Mouse (Mus musculus) spleen, postnatal 14 days (tissue): ENCODE measurements around the gene Tbc1d8b.
"Not testable (repeated sequence)": the region's sequence is repeated elsewhere in the genome, so short reads cannot be mapped to it uniquely, and the experiment has no call there.

Experiments used
- DNase-seq, 2 experiments: peaks; one replicate each; pipeline ENCODE4 v3.0.0; 2021 to 2022; ENCODE audit warnings: low spot score in 2 of 2

The Tbc1d8b gene

DNA sequence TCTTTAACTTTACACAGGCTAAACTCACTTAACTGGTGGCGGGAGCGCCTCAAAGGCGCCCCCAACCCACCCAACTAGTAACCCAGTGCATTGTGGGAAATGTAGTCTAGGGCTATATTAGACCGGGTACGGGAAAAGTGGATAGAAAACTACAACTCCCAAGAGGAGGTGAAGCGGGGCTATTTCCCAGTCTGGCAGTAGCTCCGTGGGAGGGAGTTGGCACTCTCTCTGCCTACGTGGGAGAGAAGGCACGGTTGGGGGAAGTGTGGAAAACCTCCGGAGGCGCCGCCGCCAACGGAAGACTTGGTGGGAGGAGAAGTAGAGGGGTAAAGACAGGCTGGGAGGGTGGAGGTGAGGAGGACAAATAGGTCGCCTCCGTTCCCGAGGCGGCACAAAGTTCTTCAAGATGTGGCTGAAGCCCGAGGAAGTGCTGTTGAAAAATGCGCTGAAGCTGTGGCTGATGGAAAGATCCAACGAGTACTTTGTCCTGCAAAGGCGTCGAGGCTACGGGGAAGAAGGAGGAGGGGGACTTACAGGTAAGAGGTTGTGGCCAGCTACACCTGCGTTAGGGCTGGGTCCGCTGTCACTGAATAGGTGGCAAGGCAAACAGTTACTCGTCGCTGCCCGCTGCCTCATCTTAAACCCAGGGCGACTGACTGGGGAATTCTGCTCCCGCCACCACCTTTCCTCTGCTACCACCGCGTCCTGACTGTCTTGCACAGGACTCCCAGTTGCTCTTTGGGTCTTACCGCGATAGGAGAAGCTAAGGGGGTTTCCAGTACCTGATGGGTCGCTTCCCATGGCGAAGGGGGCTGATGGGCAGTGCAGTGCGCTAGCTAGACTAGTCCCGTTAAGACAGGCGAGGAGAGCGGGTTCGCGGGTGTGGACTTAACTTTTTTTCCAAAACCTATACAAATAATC lies at the start of gene Tbc1d8b:
Gene Tbc1d8b, plus strand, starts transcription at position 222 of the 921 bp plus-strand sequence.
- peak; percentile 11 to 18 for DNase-seq

DNA sequence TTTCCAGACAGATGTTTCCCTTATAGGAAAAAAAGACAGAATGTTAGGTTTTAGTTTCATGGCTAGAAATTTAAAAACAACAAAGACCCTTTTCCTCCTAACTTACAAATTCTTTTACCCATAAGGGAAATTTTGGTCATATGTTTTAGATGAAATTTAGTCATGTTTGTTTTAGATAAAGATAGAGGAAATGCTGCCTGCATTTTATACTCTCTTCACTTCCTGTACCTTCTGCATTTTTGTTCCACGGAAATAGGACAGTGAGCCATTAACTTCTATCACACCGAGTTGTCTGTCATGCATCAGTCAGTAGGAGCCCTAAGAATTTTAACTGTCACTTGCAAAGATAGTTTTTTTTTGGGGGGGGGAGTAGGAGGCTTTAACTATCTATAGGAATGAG lies 45.1 kb upstream of the Tbc1d8b start:
- DNase-seq = no peak

DNA sequence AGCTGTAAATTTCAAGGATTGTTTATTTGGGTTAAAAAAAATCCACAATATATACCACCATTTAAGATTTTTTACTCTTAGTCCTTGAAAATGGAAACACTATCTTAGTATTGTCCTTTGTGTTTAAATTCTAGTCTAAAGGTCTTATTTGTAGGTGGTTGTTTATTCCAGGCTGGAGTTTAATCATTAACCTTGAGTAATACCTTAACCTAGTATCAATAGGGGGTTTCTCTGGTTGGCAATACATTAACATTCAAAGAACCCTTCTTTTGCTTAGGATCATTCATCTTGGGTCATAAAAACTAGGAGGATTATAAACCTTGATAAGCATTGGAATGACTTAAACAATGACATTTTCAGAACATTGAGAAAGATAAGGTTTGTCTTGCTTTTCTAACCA lies 44.4 kb upstream of the Tbc1d8b start:
- DNase-seq = no peak

DNA sequence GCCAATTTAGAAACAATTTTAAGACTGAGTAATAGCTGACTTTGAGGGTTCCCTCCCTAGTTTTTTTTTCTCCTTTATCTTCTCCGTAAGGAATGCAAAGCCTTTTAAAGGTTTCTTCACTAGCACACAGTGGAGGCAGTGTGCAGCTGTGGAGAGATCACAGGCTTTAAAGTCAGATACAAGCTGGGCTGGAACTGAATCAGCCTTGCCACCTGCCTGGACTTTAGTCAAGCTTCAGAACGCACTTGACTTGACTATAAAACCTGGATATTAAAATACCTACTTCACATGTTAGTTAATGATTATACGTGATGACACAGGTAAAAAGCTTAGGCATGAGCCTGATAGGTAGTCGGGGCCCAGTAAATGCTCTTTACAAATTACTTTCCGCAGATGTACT lies 32.6 kb upstream of the Tbc1d8b start:
- no peak for DNase-seq

DNA sequence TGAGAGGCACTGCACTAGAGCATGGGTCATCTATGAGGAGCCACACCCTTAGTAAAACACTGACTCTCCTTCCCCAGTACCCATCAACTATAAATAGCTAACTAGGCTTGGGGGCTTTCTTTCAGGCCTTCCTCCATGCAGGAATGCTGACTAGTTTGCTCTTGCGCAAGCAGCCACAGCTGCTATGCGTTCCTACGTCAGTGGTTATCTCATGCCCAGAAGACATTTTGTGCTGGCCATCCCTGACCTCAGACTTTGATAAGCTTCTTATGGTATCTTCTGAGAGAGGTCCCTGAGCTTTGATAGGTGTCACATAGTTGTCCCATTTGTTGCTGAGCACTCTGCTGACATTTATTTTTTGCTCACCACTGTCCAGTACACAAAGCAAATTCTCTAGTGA lies 31.5 kb upstream of the Tbc1d8b start:
- no peak for DNase-seq

DNA sequence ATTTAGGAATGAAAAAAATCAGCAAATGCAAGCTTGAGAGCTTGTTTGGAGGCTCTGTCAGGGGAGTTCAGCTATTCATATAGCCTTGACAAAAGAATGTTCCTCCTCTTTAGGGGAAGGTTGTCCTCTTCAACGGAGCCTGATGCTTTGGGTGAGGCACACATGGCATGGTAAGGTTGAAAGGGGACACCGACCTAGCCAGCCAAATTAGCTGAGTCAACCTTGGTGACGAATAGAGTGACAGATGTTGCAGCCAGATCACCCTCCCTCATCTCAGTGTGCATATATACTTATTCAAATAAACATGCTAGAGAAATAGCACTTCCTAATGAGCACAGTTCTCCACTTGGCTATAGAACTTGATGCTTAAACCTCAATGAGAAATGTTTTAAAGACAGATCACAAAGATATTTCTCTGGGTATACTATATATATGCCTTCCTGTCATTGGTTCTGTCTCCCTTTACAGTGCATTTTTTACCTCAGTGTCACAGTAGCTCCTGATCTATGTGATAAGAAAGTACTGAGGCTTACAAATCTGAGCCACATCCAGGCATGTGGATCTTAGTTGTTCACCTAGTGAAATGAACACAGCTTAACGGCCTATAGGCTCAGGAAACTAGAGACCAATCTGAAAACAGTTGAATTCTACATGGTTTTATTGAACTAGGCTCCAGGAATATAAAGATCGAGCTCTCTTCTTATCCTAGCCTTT lies 30.3 kb upstream of the Tbc1d8b start:
- no peak for DNase-seq

DNA sequence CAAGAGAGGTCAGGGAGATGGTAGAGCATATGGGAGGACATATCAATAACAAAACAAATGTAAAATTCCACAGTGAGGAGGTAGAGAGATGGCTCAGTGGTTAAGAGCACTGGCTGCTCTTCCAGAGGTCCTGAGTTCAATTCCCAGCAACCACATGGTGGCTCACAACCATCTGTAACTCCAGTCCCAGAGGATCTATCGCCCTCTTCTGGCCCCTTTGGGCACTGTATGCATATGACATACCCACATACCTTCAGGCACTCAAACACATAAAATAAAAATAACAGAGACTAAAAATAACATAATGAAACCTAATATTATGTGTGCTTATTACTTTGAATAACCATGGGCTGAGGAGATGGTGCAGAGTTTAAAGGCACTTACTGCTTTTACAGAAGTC lies 22.7 kb upstream of the Tbc1d8b start:
- DNase-seq = no peak

DNA sequence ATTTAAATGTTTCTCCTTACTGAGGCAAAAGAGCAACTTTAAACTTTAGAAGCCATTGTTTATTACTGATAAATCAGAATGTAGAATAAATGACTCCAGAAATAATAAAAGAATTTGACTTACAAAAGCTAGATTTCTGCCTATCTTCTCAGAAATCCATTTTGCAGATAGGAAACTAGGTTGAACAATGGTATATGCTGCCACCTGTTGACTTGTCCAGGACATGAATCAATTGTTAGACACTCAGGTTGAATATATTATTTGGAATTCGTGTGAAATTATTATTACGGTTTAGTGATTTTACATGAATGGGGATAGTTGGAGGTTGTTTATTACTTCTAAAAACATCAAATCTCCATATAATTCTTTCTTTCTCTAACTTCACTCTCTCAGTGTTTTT lies 19.0 kb upstream of the Tbc1d8b start:
- DNase-seq = no peak

DNA sequence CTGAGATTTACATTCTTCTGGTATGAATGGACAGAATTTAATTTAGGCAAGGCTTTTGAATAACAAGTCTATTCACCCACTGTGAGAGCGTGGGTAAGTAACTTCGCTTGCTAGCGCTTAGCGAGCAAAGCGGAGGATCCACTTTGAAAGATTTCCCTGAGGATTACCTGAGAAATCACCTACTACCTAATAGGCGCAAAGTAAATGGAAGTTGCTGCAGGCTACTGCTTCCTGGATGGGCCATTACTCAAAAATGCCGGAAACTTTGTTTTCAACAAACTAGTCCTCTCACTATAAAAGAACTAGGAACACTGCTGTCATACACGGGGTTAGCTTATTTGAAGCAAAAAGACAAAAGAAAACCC lies 404 bp upstream of the Tbc1d8b start:
- DNase-seq = no peak

DNA sequence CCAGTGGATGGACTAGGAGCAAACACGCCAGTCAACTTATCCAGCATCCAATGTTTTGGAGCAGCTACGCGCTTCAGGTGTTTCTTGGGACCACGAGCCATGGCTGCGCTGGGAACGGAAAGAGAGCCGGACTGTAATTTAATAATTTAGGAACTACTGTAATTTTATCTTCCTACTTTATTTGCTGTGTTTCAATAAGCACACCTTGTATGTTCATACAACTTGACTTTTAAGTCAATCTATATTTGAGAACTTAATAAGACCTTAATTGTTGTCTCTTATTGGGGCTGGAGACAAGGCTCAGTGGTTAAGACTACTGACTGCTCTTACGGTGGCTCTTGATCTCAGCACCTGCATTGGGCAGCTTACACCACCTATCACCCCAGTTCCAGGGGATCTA lies 29.6 kb downstream of the Tbc1d8b start, which contains the start of gene Gm15013:
Gene Gm15013, minus strand, starts transcription at position 101 of the 400 bp plus-strand sequence.
- no peak for DNase-seq

DNA sequence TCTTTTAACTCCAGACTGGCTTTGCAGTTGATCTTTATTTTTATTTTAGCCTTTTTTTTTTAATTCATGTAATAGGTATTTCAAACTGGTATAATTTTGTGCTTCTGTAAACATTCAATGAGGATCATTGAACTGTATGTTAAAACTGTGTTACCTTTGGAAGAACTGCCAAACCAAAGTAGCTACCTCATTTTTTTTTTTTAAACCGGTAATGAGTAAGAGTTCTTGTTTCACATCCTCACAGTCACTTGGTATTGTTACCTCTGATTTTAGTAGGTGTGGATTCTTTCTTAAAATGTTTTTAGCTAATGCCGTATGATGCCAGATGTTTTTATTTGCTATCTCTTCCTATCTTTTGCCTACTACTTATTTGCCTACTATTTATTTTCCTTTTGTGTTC lies 37.6 kb downstream of the Tbc1d8b start:
- DNase-seq = no peak

DNA sequence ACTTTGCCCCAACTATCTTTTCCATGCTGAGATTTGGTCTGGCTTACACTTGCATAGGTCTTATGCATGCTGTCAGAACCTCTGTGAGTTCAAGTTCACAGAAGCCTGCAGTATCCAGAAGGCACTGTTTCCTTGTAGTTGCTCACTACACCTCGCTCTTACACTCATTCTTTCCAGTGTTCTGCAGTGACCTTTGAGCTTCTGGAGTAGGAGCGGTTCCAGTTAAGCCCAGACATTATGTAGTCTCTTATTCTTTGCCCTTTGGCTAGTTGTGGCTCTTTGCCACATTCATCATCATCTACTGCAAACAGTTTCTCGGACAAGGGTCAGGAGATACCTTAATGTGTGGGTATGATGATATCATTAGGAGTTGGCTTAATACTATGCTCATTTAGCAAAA lies 45.7 kb downstream of the Tbc1d8b start:
- no peak for DNase-seq

DNA sequence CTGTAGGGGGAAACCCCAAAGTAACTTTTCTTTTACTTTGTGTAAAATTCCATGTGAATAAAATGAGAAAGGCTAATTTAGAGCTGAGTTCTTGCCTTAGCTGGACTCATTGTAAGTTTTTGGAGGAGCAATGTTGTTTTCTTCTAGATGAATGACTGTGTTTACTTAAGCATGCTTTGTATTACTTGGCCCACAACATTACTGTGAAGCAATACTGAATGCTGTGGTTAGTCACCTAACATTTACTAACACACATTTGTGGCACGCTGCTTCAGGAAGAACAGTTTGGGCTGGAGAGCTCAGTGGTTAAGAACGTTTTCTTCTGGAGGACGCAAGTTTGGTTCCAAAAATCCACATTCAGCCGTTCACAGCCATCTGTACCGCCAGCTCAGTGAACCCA lies 52.3 kb downstream of the Tbc1d8b start:
- no peak for DNase-seq

DNA sequence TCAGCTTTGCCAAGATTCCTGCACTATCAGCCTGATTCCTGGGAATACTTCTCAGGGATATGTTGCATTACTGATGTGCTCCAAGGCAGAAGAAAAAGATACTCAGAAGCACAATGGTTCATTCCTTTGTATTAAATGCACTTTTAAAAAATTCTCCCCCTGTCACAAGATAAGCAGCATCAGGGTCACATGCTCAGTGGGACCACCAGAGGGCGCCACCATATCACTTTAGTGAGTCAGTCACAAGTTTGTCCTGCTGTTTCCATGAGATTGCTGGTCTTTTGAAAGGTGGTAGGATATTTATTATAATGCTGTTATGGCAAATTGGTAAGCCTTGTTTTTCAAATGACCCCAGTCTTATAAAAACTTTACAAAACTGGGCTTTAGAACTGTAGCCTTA lies 67.1 kb downstream of the Tbc1d8b start:
- peak in 1 of 2 experiments; percentile 21 for DNase-seq

DNA sequence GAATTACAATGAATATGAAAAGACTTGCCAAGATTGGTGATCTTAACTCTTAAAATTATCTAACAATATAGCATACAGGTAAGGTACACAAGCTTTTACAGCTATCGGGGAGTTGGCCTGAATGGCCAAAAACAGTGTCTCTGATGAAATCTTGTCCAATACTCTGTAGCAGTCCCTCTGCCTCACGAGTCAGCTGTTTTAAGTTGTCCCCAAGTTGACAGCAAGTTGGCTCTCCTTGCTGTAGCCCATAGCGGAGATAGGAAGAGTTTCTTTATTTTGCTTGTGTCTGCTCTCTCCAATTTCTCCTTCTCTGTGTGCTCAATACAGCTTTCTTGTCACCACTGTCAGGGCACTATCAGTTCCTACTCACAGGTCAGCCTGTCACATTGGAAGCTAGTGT lies 73.8 kb downstream of the Tbc1d8b start:
- not testable (repeated sequence) for DNase-seq

DNA sequence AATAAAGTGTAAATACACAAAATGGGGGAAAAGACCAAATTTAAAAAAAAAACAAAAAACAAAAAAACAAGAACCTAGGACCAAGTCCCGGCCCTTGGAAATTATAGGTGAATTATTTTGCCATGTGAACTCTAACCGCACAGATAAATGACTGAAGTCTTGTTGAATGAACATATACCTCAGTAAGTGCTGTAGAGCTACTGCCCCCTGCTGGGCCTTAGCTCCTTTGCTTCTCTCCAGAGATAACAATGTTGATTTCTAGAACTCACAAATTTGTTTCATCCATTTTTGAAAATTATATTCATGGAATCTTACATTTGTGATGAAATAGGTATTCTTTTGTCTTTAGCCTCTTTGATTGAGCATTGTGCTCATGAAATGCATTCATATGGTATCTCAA lies 77.8 kb downstream of the Tbc1d8b start:
- no peak for DNase-seq

DNA sequence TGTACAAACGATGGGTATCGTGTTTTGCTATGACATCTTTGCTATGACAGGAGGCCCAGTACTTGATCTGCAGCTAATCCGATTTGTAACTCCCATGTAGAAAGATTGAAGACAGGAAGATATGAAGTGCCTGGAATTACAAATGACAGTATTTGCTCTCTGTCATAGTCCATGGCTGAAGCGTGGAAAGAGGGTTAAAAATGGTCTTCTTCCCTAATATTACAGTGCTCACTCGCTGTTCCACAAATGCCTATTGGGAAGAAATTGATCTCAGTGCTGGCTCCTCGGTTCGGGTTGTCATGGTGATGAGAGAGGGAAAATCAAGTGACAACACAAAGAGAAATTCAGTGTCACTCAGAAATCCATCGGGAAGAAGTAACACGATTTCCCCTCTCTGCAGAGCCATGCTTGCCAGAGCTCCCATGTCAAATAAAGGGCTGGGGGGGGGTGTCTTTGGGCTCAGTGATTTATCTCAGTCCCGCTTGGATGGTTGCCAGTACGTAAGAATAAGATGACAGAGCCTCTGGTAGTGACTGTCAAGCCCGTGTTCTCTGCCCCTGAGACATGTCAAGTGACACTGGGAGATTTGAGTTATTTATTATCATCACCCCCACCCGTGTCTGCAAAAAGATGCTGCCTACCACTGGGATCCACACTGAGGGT lies 85.3 kb downstream of the Tbc1d8b start:
- no peak for DNase-seq

DNA sequence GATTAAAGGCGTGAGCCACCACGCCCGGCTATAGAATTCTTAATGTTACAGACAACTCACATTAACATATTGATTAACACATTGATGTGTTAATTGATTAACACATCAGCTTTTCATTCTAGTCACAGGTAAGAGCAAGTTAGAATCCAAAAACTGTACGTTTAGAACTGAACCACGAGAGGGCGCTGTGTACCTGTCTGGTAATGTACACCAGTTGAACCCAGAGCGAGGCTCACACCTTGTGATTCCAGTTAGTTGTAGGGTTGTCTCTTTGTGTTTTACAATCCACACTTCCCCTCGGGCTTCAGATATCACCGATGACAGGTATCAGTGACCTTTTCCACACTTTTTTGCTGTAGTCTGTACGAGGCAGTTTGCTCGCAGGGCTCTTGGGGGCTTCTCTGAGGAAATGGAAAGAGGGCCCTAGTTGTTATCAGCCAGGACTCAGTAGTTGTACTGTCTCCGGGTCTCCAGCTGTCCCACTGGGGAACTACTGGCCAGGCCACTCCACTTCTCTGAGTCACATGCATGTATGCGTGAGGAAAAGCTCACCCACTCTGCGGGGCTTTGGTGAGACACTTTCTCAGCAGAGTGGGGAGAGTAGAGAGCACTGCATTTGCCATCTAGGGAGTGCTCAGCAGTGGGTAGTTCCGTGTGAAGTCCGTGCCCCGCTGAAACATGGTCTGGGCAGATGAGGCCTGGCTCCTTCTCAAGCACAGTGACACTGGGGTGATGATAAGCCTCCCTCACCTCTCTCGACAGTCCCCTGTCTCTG lies 89.7 kb downstream of the Tbc1d8b start:
- peak in 1 of 2 experiments; percentile 29 for DNase-seq

DNA sequence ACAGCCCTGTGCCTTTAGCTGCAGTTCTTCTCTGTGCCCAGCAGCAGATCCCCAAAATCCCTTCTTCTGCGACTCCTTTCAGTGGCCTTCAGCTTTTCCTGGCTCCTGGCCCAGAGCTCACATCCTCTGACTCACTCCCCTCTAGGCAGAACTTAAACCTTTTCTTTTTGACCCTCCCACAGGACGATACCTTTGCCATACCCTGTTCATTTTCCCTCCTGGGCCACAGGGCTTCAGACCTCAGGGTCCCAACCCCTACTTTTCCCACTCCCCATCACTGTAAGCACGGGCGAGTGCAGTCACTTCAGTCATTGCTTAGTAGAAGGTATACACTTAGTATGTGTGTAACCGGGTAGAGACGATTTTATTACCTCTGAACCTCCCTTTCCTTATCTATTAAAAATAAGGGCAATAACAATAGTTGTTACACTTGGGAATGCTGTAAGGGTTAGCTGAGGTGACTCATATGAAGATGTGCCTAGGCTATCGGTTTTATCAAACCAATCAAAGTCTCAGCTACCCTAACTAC lies 90.4 kb downstream of the Tbc1d8b start:
- no peak for DNase-seq

DNA sequence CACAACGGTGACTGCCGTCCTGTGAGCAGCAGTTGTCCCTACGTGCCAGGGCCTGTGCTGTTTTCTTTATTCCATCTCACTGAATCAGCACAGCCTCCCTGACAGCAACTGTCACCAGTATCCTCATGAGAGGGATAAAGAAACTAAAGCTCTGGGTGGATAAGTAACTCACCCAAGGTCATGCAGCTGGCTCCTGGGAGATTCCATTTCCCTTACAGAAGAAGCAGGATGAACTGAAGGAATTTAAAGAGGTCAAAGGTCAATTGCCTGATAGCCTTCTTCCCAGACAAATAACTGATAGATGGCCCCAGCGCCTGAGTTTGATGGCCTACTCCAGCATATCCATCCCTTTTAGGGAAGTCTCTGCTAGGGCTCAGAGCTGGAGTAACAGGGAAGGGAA lies 92.6 kb downstream of the Tbc1d8b start:
- no peak for DNase-seq

DNA sequence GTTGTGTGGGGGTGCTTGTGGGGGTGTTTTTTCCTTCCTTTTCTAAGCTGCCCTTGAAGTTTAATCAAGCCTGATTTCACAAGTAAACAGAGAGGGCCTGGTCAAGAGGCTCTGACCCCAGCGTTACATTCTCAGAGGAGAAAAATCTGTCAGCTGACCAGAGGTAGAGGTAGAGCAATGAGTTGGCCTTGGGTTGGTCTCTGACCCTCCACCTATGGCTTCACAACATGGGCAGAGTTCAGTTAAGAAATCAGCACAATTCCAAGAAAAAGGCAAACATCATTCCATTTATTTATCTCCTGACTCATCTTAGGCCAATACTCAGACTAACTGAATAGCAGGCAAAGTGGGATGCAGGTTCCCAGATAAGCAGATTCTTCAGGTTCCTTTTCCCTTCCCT lies 94.1 kb downstream of the Tbc1d8b start:
- DNase-seq = no peak

DNA sequence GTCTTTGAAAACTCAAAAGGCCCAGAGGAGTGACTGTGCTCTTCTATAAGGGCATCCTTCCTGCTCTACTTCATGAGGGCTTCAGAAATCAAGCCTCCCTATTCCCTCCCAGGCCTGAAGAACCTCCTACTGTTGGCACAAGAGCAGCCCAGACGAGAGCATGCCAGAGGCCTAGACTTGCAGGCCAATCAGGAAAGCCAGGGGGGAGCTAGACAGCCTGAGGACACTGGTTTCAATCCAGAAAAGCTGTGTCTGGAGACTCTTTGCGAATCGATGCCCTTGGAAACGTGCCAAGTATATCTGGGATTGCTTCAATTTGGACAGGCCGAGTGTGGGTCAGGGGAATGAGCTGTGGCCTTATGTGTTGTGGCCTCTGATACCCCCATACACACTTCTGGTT lies 94.6 kb downstream of the Tbc1d8b start:
- no peak for DNase-seq
